Mouse (Mus musculus) liver, embryonic 11.5 days (tissue): ENCODE measurements around the gene Rgr. TPM values are rescaled to one million over a fixed set of nuclear protein-coding genes. Genes with fewer than 3 reads are reported as not detected.

Source experiments
- polyA plus RNA-seq: library from polyadenylated mRNA; unstranded; fragments of >200 nt; fragmentation: Nextera tagmentation; extraction: Ambion mirVana; gene quantifications from 2 replicates; pipeline ENCODE4 v1.2.1, GENCODE M21; 2014

The Rgr gene
- polyA plus RNA-seq, 1 experiment from 2014 or later, result not detected

Other genes with a start within 250 kb of the Rgr start
- gene Ccser2, start 80.2 kb downstream of the Rgr start, polyA plus RNA-seq, result 10.7 and 11.1 TPM in 2 replicates
- gene Lrit1, start 5.9 kb upstream of the Rgr start, polyA plus RNA-seq, result not detected in 2 replicates
- gene Lrit2, start 19.0 kb upstream of the Rgr start, polyA plus RNA-seq, result not detected in 2 replicates
- 0.05 TPM in 2 replicates for gene Cdhr1, start 49.4 kb upstream of the Rgr start, polyA plus RNA-seq
- gene 2610528A11Rik, start 65.1 kb upstream of the Rgr start, polyA plus RNA-seq, result 0.25 and 0.45 TPM in 2 replicates
- 260 and 286 TPM in 2 replicates for gene Ghitm, start 86.3 kb upstream of the Rgr start, polyA plus RNA-seq